Mouse (Mus musculus) heart, postnatal 0 days (tissue): Measurements from ENCODE around the gene Ift22.

Source experiments
- CTCF ChIP-seq: IDR thresholded peaks from 2 replicates; pipeline ENCODE4 v1.5.1; 2016; ENCODE audit warnings: antibody characterized with exemption, control low read depth, low read depth
- EP300 ChIP-seq: IDR thresholded peaks from 2 replicates; pipeline ENCODE4 v1.6.1; 2016; ENCODE audit warnings: antibody characterized with exemption, low read depth

DNA sequence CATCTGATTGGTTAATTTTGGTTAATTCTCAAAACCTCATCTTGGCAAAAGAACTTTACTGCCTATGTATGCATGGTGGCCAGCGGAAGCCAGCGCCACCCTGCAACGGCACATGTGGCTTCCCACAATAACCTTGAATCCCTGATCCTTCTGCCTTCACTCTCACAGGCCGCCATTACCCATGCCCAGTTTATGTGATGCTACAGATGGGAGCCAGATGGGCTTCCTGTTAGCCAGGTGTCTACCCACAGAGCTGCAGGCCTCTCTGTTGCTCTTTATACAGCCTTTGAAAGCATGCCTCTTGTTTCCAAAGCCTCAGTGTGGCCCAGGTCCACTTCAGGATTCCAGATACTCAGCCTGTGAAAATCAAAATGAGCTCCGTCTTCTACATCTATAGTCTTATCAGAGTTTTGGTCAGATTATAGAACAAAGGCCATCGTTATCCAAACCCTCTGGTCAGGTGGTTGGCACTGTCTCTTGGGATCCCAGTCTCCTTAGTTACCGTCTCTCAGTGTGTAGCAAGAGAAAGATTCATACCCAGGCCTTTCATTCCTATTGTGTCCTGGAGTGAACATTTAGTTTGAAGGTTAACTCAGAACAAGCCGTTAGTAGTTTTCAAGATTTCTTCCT, 9.8 kb downstream of the Ift22 start:
- no peak for TF ChIP-seq CTCF
- TF ChIP-seq EP300, result no peak
